In genomic region chr4:107923803-107924194, GRCm38 (mm10) we compare ENCODE assay signal across 9 mouse cellular contexts. TPM values are rescaled to one million over a fixed set of nuclear protein-coding genes. Genes with fewer than 3 reads are reported as not detected.
DNase-seq lines count a peak whose midpoint lies in the region; ATAC-seq and TF ChIP-seq lines count a peak whose summit lies in the region.
"Had no signal": no experiment of that assay in that cellular context is flagged by ENCODE, and none has a peak within 500 bp of the region (broad histone marks: within the 10 kb centered on the region; RNA-seq: fewer than 3 reads in every experiment).

No protein-coding gene starts in this region.

- peak overlapping the region; percentile 86 for H3K4me3 ChIP-seq in heart, postnatal 0 days (ENCODE audit: low read depth, low read length)
- peak overlapping the region; percentile 65 for H3K4me3 ChIP-seq in embryonic facial prominence, embryonic 10.5 days
- peak overlapping the region; percentile 60 for H3K4me3 ChIP-seq in hindbrain, postnatal 0 days (ENCODE audit: low read length)
- peak overlapping the region; percentile 68 for H3K4me3 ChIP-seq in midbrain, embryonic 15.5 days

- H3K36me3 ChIP-seq in heart, postnatal 0 days (replicated peaks; ENCODE audit: control insufficient read depth, insufficient read depth, low read length): no peaks in the 10 kb centered on the region
- H3K36me3 ChIP-seq in embryonic facial prominence, embryonic 10.5 days (replicated peaks): peaks cover 5% of the 10 kb centered on the region; the same call in 1 of the 2 replicates
- no peaks in the 10 kb centered on the region for H3K36me3 ChIP-seq in hindbrain, postnatal 0 days (ENCODE audit: insufficient read depth, low read length)
- H3K36me3 ChIP-seq in midbrain, embryonic 15.5 days (replicated peaks): no peaks in the 10 kb centered on the region

- 0 out of 2 replicates have a peak, but pooled peaks have one; percentile 3 for ATAC-seq in heart, postnatal 0 days (ENCODE audit: insufficient read depth, low read depth)
- ATAC-seq in hindbrain, postnatal 0 days: no peak
- peak; percentile 57 for ATAC-seq in midbrain, embryonic 15.5 days (replicated peaks)

- peak overlapping the region; percentile 84 for H3K4me2 ChIP-seq in heart, postnatal 0 days (ENCODE audit: low read depth, low read length)
- H3K4me2 ChIP-seq in hindbrain, postnatal 0 days (ENCODE audit: low read depth, low read length): peak overlapping the region; percentile 86
- H3K4me2 ChIP-seq in midbrain, embryonic 15.5 days: peak overlapping the region; percentile 72

- H3K27ac ChIP-seq in heart, postnatal 0 days (ENCODE audit: low read depth): peak overlapping the region; percentile 90; the same call in 1 of the 2 replicates
- peak overlapping the region; percentile 85 for H3K27ac ChIP-seq in embryonic facial prominence, embryonic 10.5 days (replicated peaks)
- H3K27ac ChIP-seq in hindbrain, postnatal 0 days: no peak overlapping the region
- peak overlapping the region; percentile 4; the same call in 1 of the 2 replicates for H3K27ac ChIP-seq in midbrain, embryonic 15.5 days

- no peak for TF ChIP-seq CTCF in heart, postnatal 0 days (IDR thresholded peaks at IDR 0.05; ENCODE audit: low read depth)
- no peak for TF ChIP-seq CTCF in hindbrain, postnatal 0 days (IDR thresholded peaks at IDR 0.05; ENCODE audit: low read depth)

- H3K27me3 ChIP-seq in heart, postnatal 0 days (ENCODE audit: control insufficient read depth, insufficient read depth, low read length): no peaks in the 10 kb centered on the region
- H3K27me3 ChIP-seq in embryonic facial prominence, embryonic 10.5 days (replicated peaks; ENCODE audit: low read depth, poor library complexity, severe bottlenecking): no peaks in the 10 kb centered on the region
- H3K27me3 ChIP-seq in hindbrain, postnatal 0 days (ENCODE audit: insufficient read depth, low read length): no peaks in the 10 kb centered on the region
- H3K27me3 ChIP-seq in midbrain, embryonic 15.5 days (replicated peaks): no peaks in the 10 kb centered on the region

- no peaks in the 10 kb centered on the region for H3K9me3 ChIP-seq in heart, postnatal 0 days (replicated peaks; ENCODE audit: control insufficient read depth, low read length)
- no peaks in the 10 kb centered on the region for H3K9me3 ChIP-seq in embryonic facial prominence, embryonic 10.5 days
- no peaks in the 10 kb centered on the region for H3K9me3 ChIP-seq in hindbrain, postnatal 0 days (ENCODE audit: low read length)
- no peaks in the 10 kb centered on the region for H3K9me3 ChIP-seq in midbrain, embryonic 15.5 days

- intact Hi-C loops in gastrocnemius, postnatal 36 days (cut with DNase I): loop anchor here (10.0 kb wide), 1 partner anchor 401 kb away; the partner anchor contains the start of gene Coa7

- WGBS in heart, postnatal 0 days: 41% methylated on average over 7 of the region's 7 CpGs
- WGBS in embryonic facial prominence, embryonic 10.5 days: 51% methylated on average over 7 of the region's 7 CpGs
- 43% methylated on average over 7 of the region's 7 CpGs for WGBS in hindbrain, postnatal 0 days
- WGBS in midbrain, embryonic 15.5 days: 46% methylated on average over 7 of the region's 7 CpGs

- H3K9ac ChIP-seq in heart, postnatal 0 days (replicated peaks; ENCODE audit: low read depth, low read length): peak overlapping the region; percentile 86; the same call in 1 of the 2 replicates
- no peak overlapping the region for H3K9ac ChIP-seq in hindbrain, postnatal 0 days (replicated peaks; ENCODE audit: low read length)
- H3K9ac ChIP-seq in midbrain, embryonic 15.5 days: 0 out of 2 replicates have a peak overlapping the region, but pooled peaks have one; percentile 61

- TF ChIP-seq EP300 in heart, postnatal 0 days (IDR thresholded peaks at IDR 0.05; ENCODE audit: low read depth): no peak

- peaks cover 26% of the 10 kb centered on the region for H3K4me1 ChIP-seq in heart, postnatal 0 days (ENCODE audit: control insufficient read depth, insufficient read depth)
- peaks cover 16% of the 10 kb centered on the region for H3K4me1 ChIP-seq in embryonic facial prominence, embryonic 10.5 days
- peaks cover 5% of the 10 kb centered on the region; the same call in 1 of the 2 replicates for H3K4me1 ChIP-seq in hindbrain, postnatal 0 days (ENCODE audit: insufficient read depth, low read length)
- peaks cover 15% of the 10 kb centered on the region for H3K4me1 ChIP-seq in midbrain, embryonic 15.5 days

- no peak for DNase-seq in heart, postnatal 0 days (ENCODE audit: low spot score)
- no peak for DNase-seq in heart, adult 11 months
- DNase-seq in embryonic facial prominence, embryonic 10.5 days (ENCODE audit: low spot score): no peak
- no peak for DNase-seq in hindbrain, postnatal 0 days (ENCODE audit: low spot score)
- no peak for DNase-seq in cerebellum, postnatal 36 days
- no peak for DNase-seq in gastrocnemius, postnatal 36 days
- no peak for DNase-seq in kidney, adult 18-20 months

RNA-seq across cellular contexts. Expression of gene Cpt2, which starts 0.4 kb away (rescaled TPM):
- total RNA-seq in heart, postnatal 0 days (2014; rRNA removed; ENCODE audit: low replicate concordance): 116 and 160 TPM in 2 replicates
- 159 and 166 TPM in 2 replicates for polyA plus RNA-seq in heart, postnatal 0 days (2015; fragmentation: Nextera tagmentation; extraction: Ambion mirVana)
- 35.7 and 38.4 TPM in 2 replicates for polyA plus RNA-seq in embryonic facial prominence, embryonic 10.5 days (2016; fragmentation: Nextera tagmentation; extraction: Ambion mirVana)
- total RNA-seq in hindbrain, postnatal 0 days (2014; rRNA removed): 17.4 and 19.2 TPM in 2 replicates
- polyA plus RNA-seq in hindbrain, postnatal 0 days (2015; fragmentation: Nextera tagmentation; extraction: Ambion mirVana): 13.8 TPM in 2 replicates
- polyA plus RNA-seq in midbrain, embryonic 15.5 days (2015; fragmentation: Nextera tagmentation; extraction: Ambion mirVana): 13.9 and 17.0 TPM in 2 replicates
- 10 to 100 TPM; 64.6 to 65.6 TPM for total RNA-seq in gastrocnemius, postnatal 36 days (2021)

RNA-seq across cellular contexts. Expression of gene 0610037L13Rik, which starts 34.2 kb away (rescaled TPM):
- 42.3 and 46.0 TPM in 2 replicates for total RNA-seq in heart, postnatal 0 days (2014; rRNA removed; ENCODE audit: low replicate concordance)
- polyA plus RNA-seq in heart, postnatal 0 days (2015; fragmentation: Nextera tagmentation; extraction: Ambion mirVana): 98.6 and 98.9 TPM in 2 replicates
- polyA plus RNA-seq in embryonic facial prominence, embryonic 10.5 days (2016; fragmentation: Nextera tagmentation; extraction: Ambion mirVana): 102 TPM in 2 replicates
- 33.2 and 58.3 TPM in 2 replicates for total RNA-seq in hindbrain, postnatal 0 days (2014; rRNA removed)
- polyA plus RNA-seq in hindbrain, postnatal 0 days (2015; fragmentation: Nextera tagmentation; extraction: Ambion mirVana): 110 and 111 TPM in 2 replicates
- polyA plus RNA-seq in midbrain, embryonic 15.5 days (2015; fragmentation: Nextera tagmentation; extraction: Ambion mirVana): 92.4 and 96.4 TPM in 2 replicates
- 10 to 100 TPM; 34.4 to 44.4 TPM for total RNA-seq in gastrocnemius, postnatal 36 days (2021)

RNA-seq across cellular contexts. Expression of gene Magoh, which starts 44.2 kb away (rescaled TPM):
- total RNA-seq in heart, postnatal 0 days (2014; rRNA removed; ENCODE audit: low replicate concordance): 28.9 and 61.5 TPM in 2 replicates
- polyA plus RNA-seq in heart, postnatal 0 days (2015; fragmentation: Nextera tagmentation; extraction: Ambion mirVana): 84.4 and 86.3 TPM in 2 replicates
- 240 and 242 TPM in 2 replicates for polyA plus RNA-seq in embryonic facial prominence, embryonic 10.5 days (2016; fragmentation: Nextera tagmentation; extraction: Ambion mirVana)
- 31.7 and 35.4 TPM in 2 replicates for total RNA-seq in hindbrain, postnatal 0 days (2014; rRNA removed)
- polyA plus RNA-seq in hindbrain, postnatal 0 days (2015; fragmentation: Nextera tagmentation; extraction: Ambion mirVana): 124 and 129 TPM in 2 replicates
- 95.6 and 103 TPM in 2 replicates for polyA plus RNA-seq in midbrain, embryonic 15.5 days (2015; fragmentation: Nextera tagmentation; extraction: Ambion mirVana)
- total RNA-seq in gastrocnemius, postnatal 36 days (2021): 10 to 100 TPM; 22.6 to 22.8 TPM

RNA-seq across cellular contexts. Expression of gene Slc1a7, which starts 44.3 kb away (rescaled TPM):
- 0.65 TPM in 1 of 2 replicates, not detected in the other for total RNA-seq in heart, postnatal 0 days (2014; rRNA removed; ENCODE audit: low replicate concordance)
- 0.08 and 0.10 TPM in 2 replicates for polyA plus RNA-seq in heart, postnatal 0 days (2015; fragmentation: Nextera tagmentation; extraction: Ambion mirVana)
- not detected in 2 replicates for polyA plus RNA-seq in embryonic facial prominence, embryonic 10.5 days (2016; fragmentation: Nextera tagmentation; extraction: Ambion mirVana)
- total RNA-seq in hindbrain, postnatal 0 days (2014; rRNA removed): 0.25 TPM in 1 of 2 replicates, not detected in the other
- 0.05 and 0.09 TPM in 2 replicates for polyA plus RNA-seq in hindbrain, postnatal 0 days (2015; fragmentation: Nextera tagmentation; extraction: Ambion mirVana)
- polyA plus RNA-seq in midbrain, embryonic 15.5 days (2015; fragmentation: Nextera tagmentation; extraction: Ambion mirVana): 0.09 TPM in 1 of 2 replicates, not detected in the other
- total RNA-seq in gastrocnemius, postnatal 36 days (2021): under 1 TPM; 0.13 to 0.37 TPM
- total RNA-seq: common myeloid progenitor, adult 5-6 weeks had no signal
